Mouse (Mus musculus) hindbrain, embryonic 10.5 days (tissue): ENCODE data around the gene Tiprl. TPM values are rescaled to one million over a fixed set of nuclear protein-coding genes. Genes with fewer than 3 reads are reported as not detected.

Experiments
- DNase-seq: peaks from one replicate; pipeline ENCODE4 v3.0.0-alpha.2; 2017; ENCODE audit warnings: low spot score
- H3K27ac ChIP-seq: fragments of 300-500 bp; sonication (generic); 2 replicates; pipeline ENCODE4 v1.5.1; 2016; ENCODE audit warnings: mild to moderate bottlenecking, moderate library complexity
- H3K27me3 ChIP-seq: fragments of 300-500 bp; sonication (generic); 2 replicates; pipeline ENCODE4 v1.6.1; 2016; ENCODE audit warnings: mild to moderate bottlenecking; ENCODE audit not compliant: poor library complexity, insufficient read depth, severe bottlenecking
- H3K36me3 ChIP-seq: fragments of 300-500 bp; sonication (generic); 2 replicates; pipeline ENCODE4 v1.6.1; 2016; ENCODE audit warnings: mild to moderate bottlenecking, moderate library complexity
- H3K4me1 ChIP-seq: fragments of 300-500 bp; sonication (generic); replicated peaks from 2 replicates; pipeline ENCODE4 v1.6.1; 2016; ENCODE audit warnings: mild to moderate bottlenecking
- H3K4me3 ChIP-seq: fragments of 300-500 bp; sonication (generic); 2 replicates; pipeline ENCODE4 v1.5.1; 2016; ENCODE audit warnings: mild to moderate bottlenecking, moderate library complexity
- H3K9me3 ChIP-seq: fragments of 300-500 bp; sonication (generic); 2 replicates; pipeline ENCODE4 v1.6.1; 2016; ENCODE audit warnings: mild to moderate bottlenecking, moderate library complexity
- WGBS: fragments of 180-500 bp; shearing (Covaris S2); methylation state at CpG from one replicate; pipeline ENCODE4 v1.1.7; 2016; 5-methylcytosine and 5-hydroxymethylcytosine counted together
- polyA plus RNA-seq: library from polyadenylated mRNA; unstranded; fragments of >200 nt; fragmentation: Nextera tagmentation; extraction: Ambion mirVana; gene quantifications from 2 replicates; pipeline ENCODE4 v1.2.1, GENCODE M21; 2016

Tiprl gene
- polyA plus RNA-seq, 1 experiment from 2014 or later = 97.1 TPM

- WGBS = 89% methylated on average over 5 of the region's 5 CpGs
- H3K4me3 ChIP-seq = no peak overlapping the region
- H3K27me3 ChIP-seq = no peaks in the 10 kb centered on the region
- DNase-seq = no peak
- H3K4me1 ChIP-seq = no peaks in the 10 kb centered on the region
- no peak overlapping the region for H3K27ac ChIP-seq
- no peaks in the 10 kb centered on the region for H3K9me3 ChIP-seq
- H3K36me3 ChIP-seq = no peaks in the 10 kb centered on the region
Observed at GRCm38 (mm10) chr1:165246587-165246986, 9.8 kb upstream of the Tiprl start.

DNA sequence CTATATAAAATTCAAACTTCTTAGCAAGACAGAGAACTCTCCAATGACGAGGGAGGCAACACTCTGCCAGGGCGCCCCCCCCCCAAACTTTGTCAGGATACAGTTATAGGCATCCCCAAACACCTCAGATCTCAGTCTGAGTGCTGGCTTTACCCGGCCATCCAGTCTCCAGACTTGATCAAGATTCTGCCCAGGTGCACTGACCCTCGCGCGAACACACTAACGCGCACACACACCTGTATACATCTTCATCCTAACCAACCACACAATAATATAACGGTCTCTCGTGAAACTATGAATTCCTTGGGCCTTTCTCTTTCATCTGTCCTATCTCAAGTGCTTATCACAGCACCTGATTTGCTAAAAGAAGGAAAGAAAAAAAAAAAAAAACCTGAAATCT lies 950 bp downstream of the Tiprl start:
- H3K4me3 ChIP-seq = peak overlapping the region; percentile 91
- H3K9me3 ChIP-seq = no peaks in the 10 kb centered on the region
- H3K27ac ChIP-seq = peak overlapping the region; percentile 94
- no peaks in the 10 kb centered on the region for H3K27me3 ChIP-seq
- WGBS = 12% methylated on average over 10 of the region's 10 CpGs
- H3K4me1 ChIP-seq = peaks cover 18% of the 10 kb centered on the region
- no peaks in the 10 kb centered on the region for H3K36me3 ChIP-seq
- no peak for DNase-seq

DNA sequence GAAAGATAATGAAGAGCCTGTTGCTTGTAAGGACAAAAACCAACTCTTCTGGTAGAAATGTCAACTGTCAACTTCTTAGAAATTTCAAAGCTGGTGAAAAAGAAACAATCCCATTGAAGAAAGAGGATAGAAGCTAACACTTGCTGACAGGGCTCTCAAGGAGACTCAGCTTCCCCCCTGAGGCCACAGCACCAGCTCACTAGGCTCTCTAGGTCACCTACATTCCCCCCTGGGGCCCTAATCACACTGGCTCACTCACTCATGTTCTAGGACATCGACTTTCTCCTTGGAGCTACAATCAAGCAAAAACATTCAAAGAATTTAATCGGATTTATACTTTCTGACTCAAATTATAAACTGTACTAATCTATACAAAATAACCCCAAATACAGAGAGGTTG lies 3.0 kb downstream of the Tiprl start:
- no peaks in the 10 kb centered on the region for H3K9me3 ChIP-seq

DNA sequence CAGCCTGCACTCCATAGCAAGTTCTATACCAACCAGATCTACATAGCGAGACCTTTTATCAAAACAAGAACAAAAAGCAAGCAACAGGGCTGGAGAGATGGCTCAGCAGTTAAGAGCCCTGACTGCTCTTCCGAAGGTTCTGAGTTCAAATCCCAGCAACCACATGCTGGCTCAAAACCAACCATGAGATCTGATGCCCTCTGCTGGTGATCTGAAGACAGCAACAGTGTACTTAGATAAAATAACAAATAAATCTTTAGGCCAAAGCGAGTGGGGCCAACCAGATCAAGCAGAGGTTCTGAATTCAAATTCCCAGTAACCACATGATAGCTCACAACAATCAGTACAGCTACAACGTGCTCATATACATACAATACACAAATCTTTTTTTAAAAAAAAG lies 6.1 kb downstream of the Tiprl start:
- 94% methylated on average over 4 of the region's 4 CpGs for WGBS
- H3K4me1 ChIP-seq = peaks cover 7% of the 10 kb centered on the region
- no peak overlapping the region for H3K27ac ChIP-seq

More for the DNA sequence above, 3.0 kb downstream of the Tiprl start:
- Histone ChIP-seq H3K4me3 (no peak overlapping the region), H3K36me3 (no peaks in the 10 kb centered on the region), H3K27ac (no peak overlapping the region), H3K4me1 (peaks cover 18% of the 10 kb centered on the region), H3K27me3 (no peaks in the 10 kb centered on the region)
- no peak for DNase-seq
- WGBS = 85% methylated on average over 2 of the region's 2 CpGs

GRCm38 (mm10) chr1:165229577-165229976 lies 7.2 kb downstream of the Tiprl start:
- Histone ChIP-seq H3K4me1 (no peaks in the 10 kb centered on the region; the same call in 1 of the 2 replicates), H3K27ac (no peak overlapping the region), H3K36me3 (peaks cover 21% of the 10 kb centered on the region), H3K4me3 (no peak overlapping the region), H3K27me3 (no peaks in the 10 kb centered on the region), H3K9me3 (no peaks in the 10 kb centered on the region)
- 92% methylated on average over 9 of the region's 9 CpGs for WGBS
- no peak for DNase-seq

More for the DNA sequence above, 6.1 kb downstream of the Tiprl start:
- DNase-seq = no peak
- Histone ChIP-seq H3K4me3 (no peak overlapping the region), H3K36me3 (peaks cover 11% of the 10 kb centered on the region), H3K9me3 (no peaks in the 10 kb centered on the region), H3K27me3 (no peaks in the 10 kb centered on the region)

- 90% methylated on average over 2 of the region's 2 CpGs for WGBS
- no peaks in the 10 kb centered on the region for H3K27me3 ChIP-seq
- no peak overlapping the region for H3K4me3 ChIP-seq
- peaks cover 84% of the 10 kb centered on the region for H3K36me3 ChIP-seq
- no peak for DNase-seq
- H3K4me1 ChIP-seq = no peaks in the 10 kb centered on the region
- no peaks in the 10 kb centered on the region for H3K9me3 ChIP-seq
- no peak overlapping the region for H3K27ac ChIP-seq
Observed at GRCm38 (mm10) chr1:165217023-165217589, 19.7 kb downstream of the Tiprl start.

DNA sequence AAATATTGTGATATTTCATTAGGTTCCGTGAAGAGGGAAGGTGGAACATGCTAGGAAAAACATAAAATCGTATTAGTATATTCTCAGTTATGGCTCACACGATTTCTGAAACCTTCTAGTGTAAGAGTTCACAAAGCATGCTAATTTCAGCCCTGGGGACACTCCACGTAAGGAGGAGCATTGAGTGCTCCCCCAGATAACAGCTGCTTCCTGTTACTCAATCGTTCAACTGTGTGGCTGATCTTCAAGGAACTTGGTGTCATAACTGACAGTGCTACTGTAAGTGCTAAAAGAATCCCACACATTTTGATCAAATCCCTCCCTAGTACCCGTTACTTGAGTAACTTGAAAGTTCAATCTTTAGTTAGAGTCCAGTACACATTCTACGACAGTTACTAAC lies 21.0 kb downstream of the Tiprl start:
- DNase-seq = no peak
- WGBS = 91% methylated on average over 7 of the region's 7 CpGs
- H3K27ac ChIP-seq = no peak overlapping the region
- H3K27me3 ChIP-seq = no peaks in the 10 kb centered on the region
- H3K4me1 ChIP-seq = no peaks in the 10 kb centered on the region
- peaks cover 71% of the 10 kb centered on the region for H3K36me3 ChIP-seq
- H3K9me3 ChIP-seq = no peaks in the 10 kb centered on the region
- no peak overlapping the region for H3K4me3 ChIP-seq

GRCm38 (mm10) chr1:165205591-165205990 lies 31.2 kb downstream of the Tiprl start:
- H3K4me3 ChIP-seq = no peak overlapping the region
- H3K27ac ChIP-seq = no peak overlapping the region
- WGBS = 51% methylated on average over 2 of the region's 2 CpGs
- no peaks in the 10 kb centered on the region for H3K9me3 ChIP-seq
- H3K4me1 ChIP-seq = no peaks in the 10 kb centered on the region
- DNase-seq = no peak
- H3K27me3 ChIP-seq = no peaks in the 10 kb centered on the region
- no peaks in the 10 kb centered on the region for H3K36me3 ChIP-seq

GRCm38 (mm10) chr1:165203488-165204035 lies 33.2 kb downstream of the Tiprl start:
- H3K36me3 ChIP-seq = no peaks in the 10 kb centered on the region
- H3K27ac ChIP-seq = no peak overlapping the region
- no peaks in the 10 kb centered on the region for H3K9me3 ChIP-seq
- H3K4me3 ChIP-seq = no peak overlapping the region
- no peaks in the 10 kb centered on the region for H3K27me3 ChIP-seq
- 48% methylated on average over 2 of the region's 2 CpGs for WGBS
- no peak for DNase-seq
- no peaks in the 10 kb centered on the region for H3K4me1 ChIP-seq

DNA sequence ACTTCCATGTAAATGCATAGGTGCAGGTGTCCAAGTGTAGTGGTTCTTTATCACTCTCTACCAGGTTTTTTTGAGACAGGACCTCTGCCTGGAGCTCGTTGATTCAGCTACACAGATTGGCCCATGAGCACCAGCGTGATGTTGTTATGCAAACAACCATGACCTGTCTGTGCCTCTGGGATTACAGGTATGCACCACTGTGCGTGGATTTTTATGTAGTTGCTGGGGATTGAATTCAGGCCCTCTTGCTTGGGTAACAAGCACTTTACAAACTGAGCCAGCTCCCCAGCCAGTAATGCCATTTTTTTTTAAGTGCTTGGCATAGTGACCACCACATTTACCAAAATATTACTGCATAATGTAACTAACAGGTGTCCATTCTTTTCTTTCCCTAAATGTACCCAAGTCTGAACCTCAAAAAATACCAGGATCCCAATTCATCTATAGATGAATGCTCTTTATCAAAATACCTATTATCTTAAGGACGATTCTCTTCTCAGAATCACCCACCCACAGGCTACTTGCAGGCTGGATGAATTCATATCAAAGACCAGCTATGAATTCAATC lies 35.3 kb downstream of the Tiprl start:
- H3K4me3 ChIP-seq = no peak overlapping the region
- DNase-seq = no peak
- H3K36me3 ChIP-seq = no peaks in the 10 kb centered on the region
- H3K27ac ChIP-seq = no peak overlapping the region
- H3K4me1 ChIP-seq = no peaks in the 10 kb centered on the region
- H3K27me3 ChIP-seq = no peaks in the 10 kb centered on the region
- H3K9me3 ChIP-seq = no peaks in the 10 kb centered on the region
- 84% methylated on average over 4 of the region's 4 CpGs for WGBS

GRCm38 (mm10) chr1:165200748-165201147 lies 36.0 kb downstream of the Tiprl start:
- 85% methylated on average over 8 of the region's 8 CpGs for WGBS
- no peak overlapping the region for H3K4me3 ChIP-seq
- H3K36me3 ChIP-seq = no peaks in the 10 kb centered on the region
- no peaks in the 10 kb centered on the region for H3K9me3 ChIP-seq
- no peak overlapping the region for H3K27ac ChIP-seq
- no peak for DNase-seq
- no peaks in the 10 kb centered on the region for H3K4me1 ChIP-seq
- no peaks in the 10 kb centered on the region for H3K27me3 ChIP-seq

DNA sequence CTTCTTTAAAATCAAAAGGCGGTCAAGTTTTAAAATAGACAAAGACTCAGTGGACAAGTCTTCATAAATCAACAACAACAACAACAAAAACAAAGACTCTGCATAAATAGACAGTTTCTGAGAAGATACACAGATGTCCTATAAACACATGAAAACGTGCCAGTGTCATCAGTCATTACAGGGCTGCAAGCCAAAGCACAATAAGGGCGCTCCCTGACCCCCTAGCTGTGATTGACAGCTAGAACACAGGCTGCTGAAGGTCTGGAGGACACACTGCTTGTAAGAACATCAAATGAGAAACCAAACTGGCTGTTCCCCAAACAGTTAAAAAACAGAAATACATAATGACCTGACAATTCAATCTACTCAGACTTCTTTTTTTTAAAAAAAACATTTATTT lies 37.2 kb downstream of the Tiprl start:
- no peaks in the 10 kb centered on the region for H3K9me3 ChIP-seq
- H3K27me3 ChIP-seq = peaks cover 10% of the 10 kb centered on the region
- no peak overlapping the region for H3K4me3 ChIP-seq
- 75% methylated on average over 3 of the region's 3 CpGs for WGBS
- DNase-seq = no peak
- no peak overlapping the region for H3K27ac ChIP-seq
- peaks cover 3% of the 10 kb centered on the region for H3K4me1 ChIP-seq
- H3K36me3 ChIP-seq = no peaks in the 10 kb centered on the region

DNA sequence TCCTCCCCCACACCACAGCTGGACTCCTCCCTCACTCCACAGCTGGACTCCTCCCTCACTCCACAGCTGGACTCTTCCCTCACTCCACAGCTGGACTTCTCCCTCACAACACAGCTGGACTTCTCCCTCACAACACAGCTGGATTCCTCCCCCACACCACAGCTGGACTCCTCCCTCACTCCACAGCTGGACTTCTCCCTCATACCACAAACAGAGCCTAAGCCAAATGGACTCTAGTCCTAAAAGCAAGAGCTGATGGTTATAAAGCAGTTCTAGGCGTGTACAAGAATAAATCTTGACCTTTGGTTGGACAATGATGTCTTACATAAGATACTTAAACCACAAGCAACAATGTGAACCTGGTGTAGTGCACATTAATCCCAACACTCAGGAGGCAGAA lies 37.8 kb downstream of the Tiprl start:
- H3K36me3 ChIP-seq = no peaks in the 10 kb centered on the region
- WGBS = 74% methylated on average over 1 of the region's 1 CpGs
- no peak for DNase-seq
- H3K4me3 ChIP-seq = no peak overlapping the region
- H3K27ac ChIP-seq = no peak overlapping the region
- no peaks in the 10 kb centered on the region for H3K9me3 ChIP-seq
- H3K4me1 ChIP-seq = peaks cover 10% of the 10 kb centered on the region
- H3K27me3 ChIP-seq = peaks cover 10% of the 10 kb centered on the region
